Mouse (Mus musculus): ENCODE measurements around the gene Mien1. TPM values are rescaled to one million over a fixed set of nuclear protein-coding genes. Genes with fewer than 3 reads are reported as not detected.

Mien1 gene
- polyA plus RNA-seq, 1 experiment from 2014 or later: 108 TPM

GRCm38 (mm10) chr11:98412797-98413301 is 25.9 kb downstream of the Mien1 start:
- H3K27ac ChIP-seq (ENCODE audit: low read length): peak overlapping the region; percentile 98
- no peaks in the 10 kb centered on the region for H3K36me3 ChIP-seq (ENCODE audit: insufficient read depth, low read length)
- ATAC-seq (ENCODE audit: low FRiP score, low TSS enrichment): peak; percentile 36
- peak overlapping the region; percentile 97 for H3K9ac ChIP-seq (replicated peaks; ENCODE audit: low read length)
- WGBS: under 1% methylated on average over 40 of the region's 40 CpGs
- H3K4me2 ChIP-seq (replicated peaks; ENCODE audit: low read depth, low read length): peak overlapping the region; percentile 82
- H3K9me3 ChIP-seq (ENCODE audit: low read length): no peaks in the 10 kb centered on the region
- peak overlapping the region; percentile 98 for H3K4me3 ChIP-seq (ENCODE audit: low read length)
- H3K27me3 ChIP-seq (ENCODE audit: insufficient read depth, low read length): no peaks in the 10 kb centered on the region
- H3K4me1 ChIP-seq (ENCODE audit: insufficient read depth, low read length): peaks cover 65% of the 10 kb centered on the region

DNA sequence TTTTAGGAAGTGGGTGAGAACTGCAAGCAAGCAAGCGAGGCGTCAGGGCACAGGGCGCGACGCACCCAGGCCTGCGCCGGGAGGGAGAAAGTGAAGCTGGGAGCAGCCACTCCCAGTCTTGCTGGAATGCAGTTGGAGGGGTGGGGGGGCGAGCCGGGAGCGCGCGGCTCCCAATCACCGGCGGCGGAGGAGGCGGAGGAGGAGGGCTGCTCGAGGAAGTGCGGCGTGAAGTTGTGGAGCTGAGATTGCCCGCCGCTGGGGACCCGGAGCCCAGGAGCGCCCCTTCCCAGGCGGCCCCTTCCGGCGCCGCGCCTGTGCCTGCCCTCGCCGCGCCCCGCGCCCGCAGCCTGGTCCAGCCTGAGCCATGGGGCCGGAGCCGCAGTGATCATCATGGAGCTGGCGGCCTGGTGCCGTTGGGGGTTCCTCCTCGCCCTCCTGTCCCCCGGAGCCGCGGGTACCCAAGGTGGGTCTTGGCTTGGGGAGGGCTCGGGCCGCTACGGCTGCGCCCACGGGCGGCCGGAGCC is 26.5 kb downstream of the Mien1 start, which contains the start of gene Erbb2:
Gene Erbb2, plus strand, starts transcription at position 198 of the 524 bp plus-strand sequence.
- Histone ChIP-seq H3K4me1 (ENCODE audit: insufficient read depth, low read length) (peaks cover 62% of the 10 kb centered on the region), H3K4me3 (ENCODE audit: low read length) (peak within 1 kb of the TSS; percentile 98), H3K27me3 (ENCODE audit: insufficient read depth, low read length) (no peaks in the 10 kb centered on the region), H3K9me3 (ENCODE audit: low read length) (no peaks in the 10 kb centered on the region), H3K9ac (replicated peaks; ENCODE audit: low read length) (peak within 1 kb of the TSS; percentile 97), H3K36me3 (ENCODE audit: insufficient read depth, low read length) (no peaks in the 10 kb centered on the region), H3K4me2 (replicated peaks; ENCODE audit: low read depth, low read length) (peak within 1 kb of the TSS; percentile 82), H3K27ac (ENCODE audit: low read length) (peak within 1 kb of the TSS; percentile 98)
- 1% methylated on average over 38 of the region's 49 CpGs for WGBS
- peak; percentile 87 for ATAC-seq (ENCODE audit: low FRiP score, low TSS enrichment)

DNA sequence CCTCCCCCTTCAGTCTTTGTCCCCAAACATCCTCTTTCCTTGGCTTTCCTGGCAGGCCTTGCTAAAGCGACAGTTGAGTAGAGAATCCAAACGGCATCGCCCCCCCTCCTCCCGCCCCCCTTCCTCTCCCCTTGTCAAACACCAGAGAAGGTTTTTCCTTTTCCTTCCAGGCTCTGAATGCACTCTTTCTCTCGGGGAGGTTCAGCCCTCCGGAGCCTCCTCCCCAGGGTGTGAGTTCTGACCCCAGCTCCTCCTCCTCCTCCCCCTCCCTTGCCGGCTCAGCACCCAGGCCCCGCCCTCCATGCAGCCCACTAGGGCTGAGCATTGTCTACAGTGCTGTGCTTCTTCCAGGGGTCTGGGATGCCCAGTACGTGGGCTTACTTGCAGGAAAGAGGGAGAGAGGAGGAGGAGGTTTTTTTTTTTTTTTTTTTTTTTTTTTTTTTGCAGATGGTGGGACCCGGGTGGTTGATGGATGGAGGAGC is 29.4 kb downstream of the Mien1 start:
- H3K4me2 ChIP-seq (replicated peaks; ENCODE audit: low read depth, low read length): peak overlapping the region; percentile 50
- H3K4me1 ChIP-seq (ENCODE audit: insufficient read depth, low read length): peaks cover 38% of the 10 kb centered on the region
- no peaks in the 10 kb centered on the region for H3K9me3 ChIP-seq (ENCODE audit: low read length)
- peak; percentile 71 for ATAC-seq (ENCODE audit: low FRiP score, low TSS enrichment)
- WGBS: 0% methylated on average over 10 of the region's 10 CpGs
- no peaks in the 10 kb centered on the region for H3K36me3 ChIP-seq (ENCODE audit: insufficient read depth, low read length)
- H3K27me3 ChIP-seq (ENCODE audit: insufficient read depth, low read length): no peaks in the 10 kb centered on the region
- H3K9ac ChIP-seq (replicated peaks; ENCODE audit: low read length): peak overlapping the region; percentile 55
- peak overlapping the region; percentile 15 for H3K4me3 ChIP-seq (ENCODE audit: low read length)
- H3K27ac ChIP-seq (ENCODE audit: low read length): peak overlapping the region; percentile 94

GRCm38 (mm10) chr11:98408872-98409271 is 29.9 kb downstream of the Mien1 start:
- H3K9me3 ChIP-seq (ENCODE audit: low read length): no peaks in the 10 kb centered on the region
- 28% methylated on average over 8 of the region's 8 CpGs for WGBS
- peak overlapping the region; percentile 55 for H3K9ac ChIP-seq (replicated peaks; ENCODE audit: low read length)
- no peaks in the 10 kb centered on the region for H3K36me3 ChIP-seq (ENCODE audit: insufficient read depth, low read length)
- H3K27me3 ChIP-seq (ENCODE audit: insufficient read depth, low read length): no peaks in the 10 kb centered on the region
- H3K4me3 ChIP-seq (ENCODE audit: low read length): peak overlapping the region; percentile 15
- peak overlapping the region; percentile 94 for H3K27ac ChIP-seq (ENCODE audit: low read length)
- peaks cover 33% of the 10 kb centered on the region for H3K4me1 ChIP-seq (ENCODE audit: insufficient read depth, low read length)
- peak overlapping the region; percentile 50 for H3K4me2 ChIP-seq (replicated peaks; ENCODE audit: low read depth, low read length)
- peak; percentile 69 for ATAC-seq (ENCODE audit: low FRiP score, low TSS enrichment)

GRCm38 (mm10) chr11:98406621-98407020 is 32.2 kb downstream of the Mien1 start:
- H3K4me3 ChIP-seq (ENCODE audit: low read length): no peak overlapping the region
- H3K9me3 ChIP-seq (ENCODE audit: low read length): no peaks in the 10 kb centered on the region
- H3K9ac ChIP-seq (replicated peaks; ENCODE audit: low read length): no peak overlapping the region
- no peak for ATAC-seq (ENCODE audit: low FRiP score, low TSS enrichment)
- 61% methylated on average over 6 of the region's 6 CpGs for WGBS
- H3K36me3 ChIP-seq (ENCODE audit: insufficient read depth, low read length): no peaks in the 10 kb centered on the region
- no peak overlapping the region for H3K4me2 ChIP-seq (replicated peaks; ENCODE audit: low read depth, low read length)
- H3K4me1 ChIP-seq (ENCODE audit: insufficient read depth, low read length): peaks cover 22% of the 10 kb centered on the region
- no peak overlapping the region for H3K27ac ChIP-seq (ENCODE audit: low read length)
- H3K27me3 ChIP-seq (ENCODE audit: insufficient read depth, low read length): no peaks in the 10 kb centered on the region

DNA sequence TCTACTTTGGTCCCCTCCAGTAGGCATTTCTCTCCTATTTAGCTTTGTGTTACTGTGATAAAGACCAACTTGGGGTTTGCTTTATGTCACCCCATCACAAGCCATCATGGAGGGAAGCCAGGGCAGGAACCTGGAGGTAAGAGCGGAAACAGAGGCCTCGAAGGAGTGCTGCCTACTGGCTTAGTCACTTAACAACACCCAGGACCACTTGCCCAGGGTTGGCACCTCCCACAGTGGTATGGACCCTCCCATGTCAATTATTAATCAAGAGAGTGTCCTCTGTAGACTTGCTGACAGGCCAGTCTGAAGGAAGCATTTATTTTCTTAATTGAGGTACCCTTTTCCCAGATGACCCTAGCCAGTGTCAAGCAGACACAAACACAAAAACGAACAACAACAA is 38.0 kb downstream of the Mien1 start:
- 33% methylated on average over 3 of the region's 3 CpGs for WGBS
- H3K9ac ChIP-seq (replicated peaks; ENCODE audit: low read length): peak overlapping the region; percentile 83

DNA sequence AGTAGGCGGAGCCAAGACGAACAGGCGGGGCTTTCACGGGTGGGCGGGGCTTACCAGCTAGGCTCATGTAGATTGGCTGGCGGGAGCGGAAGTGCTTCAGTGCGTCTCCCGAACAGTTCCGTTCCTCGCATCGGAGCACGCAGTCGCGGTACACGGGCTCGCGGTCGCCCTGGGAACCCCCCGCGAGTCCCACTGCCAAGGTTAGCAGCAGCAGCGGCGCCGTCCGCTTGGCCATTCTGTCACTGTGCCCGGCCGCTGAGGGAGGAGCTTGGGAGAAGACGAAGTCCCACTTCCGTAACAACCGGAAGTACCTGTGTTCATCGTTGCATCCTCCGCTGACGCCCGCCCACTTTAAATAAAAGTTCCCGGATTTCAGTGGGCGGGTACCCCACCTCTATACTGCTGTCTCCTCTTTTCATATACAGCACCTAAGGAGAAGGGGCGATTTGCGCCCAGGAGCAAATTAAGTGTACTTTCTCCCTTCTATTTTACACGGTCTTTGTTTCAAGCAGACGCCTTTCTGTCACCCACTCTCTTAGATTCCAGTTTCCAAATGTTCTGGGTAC is 38.5 kb downstream of the Mien1 start, which contains the start of gene Pgap3:
Gene Pgap3, minus strand, starts transcription at position 330 of the 566 bp plus-strand sequence.
- Histone ChIP-seq H3K4me1 (ENCODE audit: insufficient read depth, low read length) (peaks cover 13% of the 10 kb centered on the region; the same call in 1 of the 2 replicates), H3K4me3 (ENCODE audit: low read length) (peak within 1 kb of the TSS; percentile 71), H3K9me3 (ENCODE audit: low read length) (no peaks in the 10 kb centered on the region), H3K36me3 (ENCODE audit: insufficient read depth, low read length) (no peaks in the 10 kb centered on the region), H3K4me2 (replicated peaks; ENCODE audit: low read depth, low read length) (peak within 1 kb of the TSS; percentile 82), H3K27ac (ENCODE audit: low read length) (peak within 1 kb of the TSS; percentile 99), H3K27me3 (ENCODE audit: insufficient read depth, low read length) (no peaks in the 10 kb centered on the region), H3K9ac (replicated peaks; ENCODE audit: low read length) (peak within 1 kb of the TSS; percentile 83)
- under 1% methylated on average over 40 of the region's 40 CpGs for WGBS
- peak; percentile 85 for ATAC-seq (ENCODE audit: low FRiP score, low TSS enrichment)

More for the DNA sequence above, 38.0 kb downstream of the Mien1 start:
- peak overlapping the region; percentile 82 for H3K4me2 ChIP-seq (replicated peaks; ENCODE audit: low read depth, low read length)
- H3K27me3 ChIP-seq (ENCODE audit: insufficient read depth, low read length): no peaks in the 10 kb centered on the region
- peak overlapping the region; percentile 71 for H3K4me3 ChIP-seq (ENCODE audit: low read length)
- H3K36me3 ChIP-seq (ENCODE audit: insufficient read depth, low read length): no peaks in the 10 kb centered on the region
- H3K9me3 ChIP-seq (ENCODE audit: low read length): no peaks in the 10 kb centered on the region
- peak overlapping the region; percentile 99 for H3K27ac ChIP-seq (ENCODE audit: low read length)
- H3K4me1 ChIP-seq (ENCODE audit: insufficient read depth, low read length): peaks cover 13% of the 10 kb centered on the region; the same call in 1 of the 2 replicates
- ATAC-seq (ENCODE audit: low FRiP score, low TSS enrichment): peak; percentile 79; the same call in 1 of the 2 replicates

DNA sequence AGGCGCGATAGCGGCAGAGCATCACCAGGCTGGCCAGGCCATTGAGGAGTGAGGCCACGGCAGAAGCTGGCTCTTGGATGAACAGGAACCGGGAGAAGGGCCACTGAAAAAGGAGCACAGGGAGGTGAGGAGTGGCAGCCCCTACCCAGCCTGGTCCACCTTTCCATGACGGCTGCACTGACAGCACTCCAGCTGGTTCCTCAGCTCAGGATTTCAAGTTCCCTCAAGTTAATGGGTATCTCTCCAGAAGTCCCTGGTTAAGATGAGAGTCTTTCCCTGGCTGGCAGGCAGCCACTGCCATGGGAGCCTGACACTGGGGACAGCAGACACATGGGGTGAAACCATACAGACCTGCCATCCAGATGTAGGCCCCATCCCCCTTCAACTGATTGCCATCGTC is 40.8 kb downstream of the Mien1 start:
- no peak overlapping the region for H3K4me3 ChIP-seq (ENCODE audit: low read length)
- WGBS: 92% methylated on average over 7 of the region's 7 CpGs

GRCm38 (mm10) chr11:98395041-98395440 is 43.8 kb downstream of the Mien1 start:
- H3K4me1 ChIP-seq (ENCODE audit: insufficient read depth, low read length): peaks cover 43% of the 10 kb centered on the region
- H3K4me3 ChIP-seq (ENCODE audit: low read length): no peak overlapping the region
- H3K9me3 ChIP-seq (ENCODE audit: low read length): no peaks in the 10 kb centered on the region
- WGBS: 38% methylated on average over 4 of the region's 4 CpGs
- H3K9ac ChIP-seq (replicated peaks; ENCODE audit: low read length): 0 out of 2 replicates have a peak overlapping the region, but pooled peaks have one; percentile 40
- H3K27ac ChIP-seq (ENCODE audit: low read length): peak overlapping the region; percentile 75
- H3K36me3 ChIP-seq (ENCODE audit: insufficient read depth, low read length): no peaks in the 10 kb centered on the region
- H3K4me2 ChIP-seq (replicated peaks; ENCODE audit: low read depth, low read length): no peak overlapping the region
- no peaks in the 10 kb centered on the region for H3K27me3 ChIP-seq (ENCODE audit: insufficient read depth, low read length)
- ATAC-seq (ENCODE audit: low FRiP score, low TSS enrichment): no peak

More for the DNA sequence above, 40.8 kb downstream of the Mien1 start:
- no peaks in the 10 kb centered on the region for H3K36me3 ChIP-seq (ENCODE audit: insufficient read depth, low read length)
- no peaks in the 10 kb centered on the region for H3K27me3 ChIP-seq (ENCODE audit: insufficient read depth, low read length)
- no peaks in the 10 kb centered on the region for H3K9me3 ChIP-seq (ENCODE audit: low read length)
- ATAC-seq (ENCODE audit: low FRiP score, low TSS enrichment): no peak
- H3K4me2 ChIP-seq (replicated peaks; ENCODE audit: low read depth, low read length): no peak overlapping the region
- H3K27ac ChIP-seq (ENCODE audit: low read length): no peak overlapping the region
- H3K9ac ChIP-seq (replicated peaks; ENCODE audit: low read length): no peak overlapping the region
- H3K4me1 ChIP-seq (ENCODE audit: insufficient read depth, low read length): peaks cover 36% of the 10 kb centered on the region

- H3K4me1 ChIP-seq (ENCODE audit: insufficient read depth, low read length): peaks cover 38% of the 10 kb centered on the region
- H3K4me3 ChIP-seq (ENCODE audit: low read length): no peak overlapping the region
- no peaks in the 10 kb centered on the region for H3K27me3 ChIP-seq (ENCODE audit: insufficient read depth, low read length)
- no peaks in the 10 kb centered on the region for H3K36me3 ChIP-seq (ENCODE audit: insufficient read depth, low read length)
- H3K9me3 ChIP-seq (ENCODE audit: low read length): no peaks in the 10 kb centered on the region
- no peak overlapping the region for H3K4me2 ChIP-seq (replicated peaks; ENCODE audit: low read depth, low read length)
- 0 out of 2 replicates have a peak overlapping the region, but pooled peaks have one; percentile 1 for H3K9ac ChIP-seq (replicated peaks; ENCODE audit: low read length)
- ATAC-seq (ENCODE audit: low FRiP score, low TSS enrichment): no peak
- 21% methylated on average over 6 of the region's 6 CpGs for WGBS
- peak overlapping the region; percentile 75; the same call in 1 of the 2 replicates for H3K27ac ChIP-seq (ENCODE audit: low read length)
Observed at GRCm38 (mm10) chr11:98394301-98394700, 44.5 kb downstream of the Mien1 start.
